Mouse (Mus musculus) heart, adult 2 months (tissue): ENCODE data around the gene Rft1.

Experiments used
- CTCF ChIP-seq: fragments of 200-600 bp; IDR thresholded peaks from 2 replicates; pipeline ENCODE4 v1.8.1; 2022; ENCODE audit warnings: antibody characterized with exemption, mild to moderate bottlenecking, moderate library complexity
- POLR2A ChIP-seq: fragments of 200-500 bp; IDR thresholded peaks from 2 replicates; pipeline ENCODE4 v1.6.1; 2011; ENCODE audit warnings: mild to moderate bottlenecking, low read depth, low read length, control low read depth; ENCODE audit not compliant: insufficient read depth

DNA sequence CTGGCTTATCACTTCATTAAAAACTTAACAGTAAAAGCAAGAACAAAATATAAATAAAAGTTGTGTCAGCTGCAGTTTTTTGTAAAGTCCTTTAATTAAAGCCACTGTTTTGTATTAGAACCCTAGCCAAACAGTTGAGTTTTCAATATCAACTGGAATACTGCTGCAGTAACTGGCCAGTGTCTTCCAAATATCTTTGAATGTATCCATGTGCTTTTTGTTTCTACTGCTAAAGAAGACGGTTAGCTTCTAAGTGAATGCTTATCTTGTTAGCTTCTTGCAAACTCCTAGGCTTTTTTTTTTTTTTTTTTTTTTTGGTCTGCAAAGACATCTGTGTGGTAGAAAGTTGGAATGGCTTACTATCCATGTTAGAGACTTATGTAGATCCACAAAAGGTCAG is 65.4 kb downstream of the Rft1 start:
- TF ChIP-seq POLR2A (no peak), CTCF (no peak)
